Mouse (Mus musculus) hindbrain, postnatal 0 days (tissue): ENCODE measurements at regions not wholly inside any gene's neighbourhood (a gene's known extent, or its start where the extent isn't known, plus 50 kb on each side); places are given as distances from the start of the nearest gene placed in this dataset.
A peak's percentile ranks its signal among the peaks of the same experiment; 100 is the strongest.

Experiments used
- ATAC-seq: fragments of 200-750 bp; cut with Nextera tagmentation; 2 replicates; pipeline ENCODE4 v1.8.0; 2017; ENCODE audit warnings: mild to moderate bottlenecking, moderate TSS enrichment, moderate library complexity
- DNase-seq: peaks from one replicate; pipeline ENCODE4 v3.0.0-alpha.2; 2015; ENCODE audit warnings: low spot score
- H3K27ac ChIP-seq: fragments of 300-500 bp; sonication (generic); 2 replicates; pipeline ENCODE4 v1.5.1; 2014; ENCODE audit warnings: mild to moderate bottlenecking
- H3K27me3 ChIP-seq: fragments of 300-500 bp; sonication (generic); 2 replicates; pipeline ENCODE4 v1.6.1; 2014; ENCODE audit warnings: low read length, mixed read lengths; ENCODE audit not compliant: insufficient read depth
- H3K36me3 ChIP-seq: fragments of 300-500 bp; sonication (generic); 2 replicates; pipeline ENCODE4 v1.6.1; 2014; ENCODE audit warnings: low read length, mixed read lengths; ENCODE audit not compliant: insufficient read depth
- H3K4me1 ChIP-seq: fragments of 300-500 bp; sonication (generic); 2 replicates; pipeline ENCODE4 v1.6.1; 2014; ENCODE audit warnings: antibody characterized with exemption, low read length, mixed read lengths; ENCODE audit not compliant: insufficient read depth
- H3K4me2 ChIP-seq: fragments of 300-500 bp; sonication (generic); 2 replicates; pipeline ENCODE4 v1.6.1; 2014; ENCODE audit warnings: low read depth, mild to moderate bottlenecking, low read length, moderate library complexity, mixed read lengths
- H3K4me3 ChIP-seq: fragments of 300-500 bp; sonication (generic); 2 replicates; pipeline ENCODE4 v1.5.1; 2014; ENCODE audit warnings: low read length
- H3K9ac ChIP-seq: fragments of 300-500 bp; sonication (generic); replicated peaks from 2 replicates; pipeline ENCODE4 v1.6.1; 2014; ENCODE audit warnings: mild to moderate bottlenecking, low read length, moderate library complexity, mixed read lengths
- H3K9me3 ChIP-seq: fragments of 300-500 bp; sonication (generic); 2 replicates; pipeline ENCODE4 v1.6.1; 2016; ENCODE audit warnings: low read length, mixed read lengths
- CTCF ChIP-seq: IDR thresholded peaks from 2 replicates; pipeline ENCODE4 v1.5.1; 2016; ENCODE audit warnings: antibody characterized with exemption, control low read depth, low read depth
- WGBS: fragments of 180-500 bp; shearing (Covaris S2); extraction: QIAGEN DNeasy Blood & Tissue Kit; methylation state at CpG from one replicate; pipeline ENCODE4 v1.1.7; 2014; 5-methylcytosine and 5-hydroxymethylcytosine counted together

DNA sequence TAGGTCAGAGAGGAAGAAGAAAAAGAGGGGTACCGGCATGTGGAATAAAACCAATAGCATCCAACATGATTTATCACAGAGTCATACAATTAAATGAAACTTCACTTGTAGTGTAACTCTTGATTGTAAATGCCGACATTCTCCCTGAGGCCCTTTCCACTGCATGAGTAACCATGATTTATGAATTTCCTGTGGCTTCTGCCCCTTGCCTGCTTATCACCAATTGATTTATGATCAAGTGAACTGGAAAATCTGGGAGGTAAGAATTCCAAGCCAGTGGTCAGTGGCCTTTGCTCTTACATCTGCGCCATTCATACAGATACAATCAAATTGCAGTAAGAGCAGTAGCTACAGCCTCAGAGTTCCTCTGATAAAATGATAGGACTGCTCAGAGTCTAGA, 89.8 kb upstream of the Slc4a7 start:
- no peak for DNase-seq
- no peaks in the 10 kb centered on the region for H3K9me3 ChIP-seq
- H3K4me2 ChIP-seq, result no peak overlapping the region
- no peak for ATAC-seq
- H3K4me1 ChIP-seq, result no peaks in the 10 kb centered on the region
- H3K27ac ChIP-seq, result no peak overlapping the region
- TF ChIP-seq CTCF, result no peak
- H3K36me3 ChIP-seq, result no peaks in the 10 kb centered on the region
- no peaks in the 10 kb centered on the region for H3K27me3 ChIP-seq
- WGBS, result 84% methylated on average over 3 of the region's 3 CpGs
- no peak overlapping the region for H3K9ac ChIP-seq
- H3K4me3 ChIP-seq, result no peak overlapping the region

- WGBS, result 83% methylated on average over 5 of the region's 5 CpGs
- Histone ChIP-seq H3K4me2 (no peak overlapping the region), H3K9me3 (no peaks in the 10 kb centered on the region), H3K27me3 (no peaks in the 10 kb centered on the region), H3K4me1 (no peaks in the 10 kb centered on the region), H3K36me3 (no peaks in the 10 kb centered on the region), H3K27ac (no peak overlapping the region), H3K9ac (no peak overlapping the region), H3K4me3 (no peak overlapping the region)
- ATAC-seq (no peak), DNase-seq (no peak)
- no peak for TF ChIP-seq CTCF
Observed at GRCm38 (mm10) chr14:14620316-14620715, 81.8 kb upstream of the Slc4a7 start.

GRCm38 (mm10) chr14:14628673-14629072, 73.4 kb upstream of the Slc4a7 start:
- H3K4me3 ChIP-seq, result no peak overlapping the region
- ATAC-seq, result no peak
- H3K4me2 ChIP-seq, result no peak overlapping the region
- no peak overlapping the region for H3K9ac ChIP-seq
- no peak overlapping the region for H3K27ac ChIP-seq
- H3K9me3 ChIP-seq, result no peaks in the 10 kb centered on the region
- H3K36me3 ChIP-seq, result no peaks in the 10 kb centered on the region
- no peak for DNase-seq
- H3K4me1 ChIP-seq, result 0 out of 2 replicates have a peak, but pooled peaks cover 3% of the 10 kb centered on the region
- WGBS, result 83% methylated on average over 1 of the region's 1 CpGs
- TF ChIP-seq CTCF, result no peak
- H3K27me3 ChIP-seq, result no peaks in the 10 kb centered on the region

DNA sequence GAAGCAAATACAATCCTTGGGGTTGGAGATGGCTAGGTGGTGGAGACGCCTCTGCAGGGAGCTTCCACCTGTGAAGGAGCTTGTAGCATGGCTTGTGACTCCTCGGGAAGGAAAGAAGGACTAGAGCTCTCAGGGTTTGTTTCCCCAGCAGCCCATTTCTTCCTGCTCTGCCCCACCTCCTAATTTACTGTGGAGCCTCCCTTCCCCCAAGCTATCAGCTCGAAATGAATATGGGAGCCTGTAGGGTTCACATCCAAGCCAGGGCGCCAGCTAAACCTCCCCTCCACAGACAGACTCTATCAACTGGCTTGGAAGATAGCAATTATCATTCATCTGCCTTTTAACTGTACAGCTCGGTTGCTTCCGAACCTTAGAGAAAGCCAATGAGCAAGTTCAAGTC, 70.3 kb upstream of the Slc4a7 start:
- WGBS, result 57% methylated on average over 6 of the region's 6 CpGs
- Histone ChIP-seq H3K4me3 (no peak overlapping the region), H3K36me3 (no peaks in the 10 kb centered on the region), H3K9me3 (no peaks in the 10 kb centered on the region), H3K4me2 (no peak overlapping the region), H3K27ac (no peak overlapping the region), H3K27me3 (no peaks in the 10 kb centered on the region), H3K4me1 (0 out of 2 replicates have a peak, but pooled peaks cover 3% of the 10 kb centered on the region), H3K9ac (no peak overlapping the region)
- no peak for TF ChIP-seq CTCF
- DNase-seq (no peak), ATAC-seq (no peak)

DNA sequence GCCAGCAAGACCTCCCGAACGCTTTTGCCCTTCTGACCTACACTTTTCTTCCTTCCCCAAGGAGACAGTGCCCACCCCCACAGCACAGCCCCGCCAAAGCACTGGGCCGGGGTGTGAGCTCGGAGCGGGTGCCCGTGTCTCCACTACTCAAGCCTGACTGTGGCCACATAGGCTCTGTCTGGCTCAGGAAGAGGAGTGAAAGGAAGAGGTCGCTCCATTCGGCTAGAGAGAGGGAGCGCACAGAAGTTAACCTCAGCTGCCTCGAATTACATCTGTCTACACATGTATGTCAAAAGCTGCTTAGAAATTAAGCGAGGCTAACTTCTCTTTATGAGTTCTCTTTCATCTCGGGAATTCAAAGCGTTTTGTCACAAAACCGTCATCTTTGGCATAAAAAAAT, 69.6 kb upstream of the Slc4a7 start:
- no peak overlapping the region for H3K9ac ChIP-seq
- no peaks in the 10 kb centered on the region for H3K36me3 ChIP-seq
- peak; percentile 13 for DNase-seq
- peak overlapping the region; percentile 56 for H3K4me2 ChIP-seq
- H3K27ac ChIP-seq, result no peak overlapping the region
- H3K4me3 ChIP-seq, result peak overlapping the region; percentile 27
- ATAC-seq, result peak; percentile 43; the same call in 1 of the 2 replicates
- 3% methylated on average over 15 of the region's 15 CpGs for WGBS
- H3K4me1 ChIP-seq, result 0 out of 2 replicates have a peak, but pooled peaks cover 3% of the 10 kb centered on the region
- H3K27me3 ChIP-seq, result no peaks in the 10 kb centered on the region
- TF ChIP-seq CTCF, result no peak
- no peaks in the 10 kb centered on the region for H3K9me3 ChIP-seq

DNA sequence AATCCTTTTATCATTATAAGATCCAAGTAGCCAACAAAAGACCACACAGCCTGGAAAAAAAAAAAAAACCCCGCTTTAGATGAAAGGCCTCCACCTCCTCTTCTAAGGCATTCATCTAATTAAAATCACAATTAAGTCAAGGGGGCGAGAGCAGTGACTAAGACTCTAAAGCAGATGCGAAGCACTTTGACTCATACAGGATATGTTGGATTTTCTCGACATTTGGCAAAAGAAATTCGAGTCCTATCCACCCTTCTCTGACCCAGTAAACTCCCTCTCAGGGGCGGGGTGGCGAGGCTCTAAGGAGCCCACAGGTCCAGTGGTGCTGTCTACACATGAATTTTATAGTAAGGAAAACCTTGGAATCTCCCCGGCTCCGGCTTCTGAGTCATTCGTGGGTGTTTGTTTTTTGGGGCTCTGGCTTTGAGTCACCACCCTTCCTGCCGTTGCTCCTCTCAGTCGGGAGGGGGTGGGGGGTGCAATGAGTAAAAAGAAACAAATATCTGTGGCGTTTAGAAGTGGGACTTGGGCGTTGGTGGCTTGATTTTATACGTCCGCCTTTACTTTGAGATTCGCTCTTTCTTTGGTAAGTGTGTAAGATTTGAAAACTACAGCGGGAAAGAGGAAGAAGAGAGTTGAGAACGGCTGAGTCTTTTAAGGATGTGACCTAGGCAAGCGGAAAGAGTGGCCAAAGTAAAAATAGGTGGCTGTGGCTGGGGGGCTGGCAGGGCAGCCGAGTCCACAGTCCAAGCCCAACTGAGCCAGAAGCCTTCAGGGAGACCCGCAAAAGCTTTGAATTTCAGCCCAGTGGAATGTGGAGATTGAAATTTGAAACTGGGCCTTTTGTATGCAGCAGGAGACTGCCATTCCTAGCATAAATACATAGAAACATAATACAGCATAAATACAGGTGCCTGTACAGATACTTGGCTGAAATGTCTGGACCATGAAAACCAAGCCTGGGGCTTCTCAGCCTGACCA, 68.8 kb upstream of the Slc4a7 start:
- DNase-seq, result no peak

More for the DNA sequence above, 68.8 kb upstream of the Slc4a7 start:
- H3K27ac ChIP-seq, result peak overlapping the region; percentile 17; the same call in 1 of the 2 replicates
- 9% methylated on average over 22 of the region's 22 CpGs for WGBS
- 0 out of 2 replicates have a peak, but pooled peaks cover 3% of the 10 kb centered on the region for H3K4me1 ChIP-seq
- no peaks in the 10 kb centered on the region for H3K36me3 ChIP-seq
- peak overlapping the region; percentile 56 for H3K4me2 ChIP-seq
- H3K4me3 ChIP-seq, result peak overlapping the region; percentile 27
- ATAC-seq, result 0 out of 2 replicates have a peak, but pooled peaks have one; percentile 21
- H3K9me3 ChIP-seq, result no peaks in the 10 kb centered on the region
- TF ChIP-seq CTCF, result no peak
- no peaks in the 10 kb centered on the region for H3K27me3 ChIP-seq
- 0 out of 2 replicates have a peak overlapping the region, but pooled peaks have one; percentile 9 for H3K9ac ChIP-seq
